Mouse (Mus musculus) stomach, postnatal 0 days (tissue): ENCODE measurements around the gene Pcdh11x. TPM values are rescaled to one million over a fixed set of nuclear protein-coding genes. Genes with fewer than 3 reads are reported as not detected.
"Not testable (repeated sequence)": the region's sequence is repeated elsewhere in the genome, so short reads cannot be mapped to it uniquely, and the experiment has no call there.

Experiments
- ATAC-seq: fragments of 200-750 bp; cut with Nextera tagmentation; 2 replicates; pipeline ENCODE4 v1.8.0; 2017; ENCODE audit not compliant: low FRiP score, low TSS enrichment
- DNase-seq: peaks from one replicate; pipeline ENCODE4 v3.0.0-alpha.2; 2016; ENCODE audit warnings: low spot score
- H3K27ac ChIP-seq: fragments of 300-500 bp; sonication (generic); replicated peaks from 2 replicates; pipeline ENCODE4 v1.5.1; 2014; ENCODE audit warnings: mild to moderate bottlenecking, control low read depth
- H3K27me3 ChIP-seq: fragments of 300-500 bp; sonication (generic); 2 replicates; pipeline ENCODE4 v1.6.1; 2014; ENCODE audit warnings: low read length; ENCODE audit not compliant: control insufficient read depth, insufficient read depth
- H3K36me3 ChIP-seq: fragments of 300-500 bp; sonication (generic); 2 replicates; pipeline ENCODE4 v1.6.1; 2014; ENCODE audit warnings: low read length, mixed read lengths; ENCODE audit not compliant: control insufficient read depth, insufficient read depth
- H3K4me1 ChIP-seq: fragments of 300-500 bp; sonication (generic); replicated peaks from 2 replicates; pipeline ENCODE4 v1.6.1; 2014; ENCODE audit warnings: antibody characterized with exemption; ENCODE audit not compliant: control insufficient read depth, insufficient read depth
- H3K4me2 ChIP-seq: fragments of 300-500 bp; sonication (generic); replicated peaks from 2 replicates; pipeline ENCODE4 v1.6.1; 2014; ENCODE audit warnings: low read depth, mild to moderate bottlenecking, control low read depth, moderate library complexity
- H3K4me3 ChIP-seq: fragments of 300-500 bp; sonication (generic); 2 replicates; pipeline ENCODE4 v1.5.1; 2014; ENCODE audit warnings: low read depth, low read length, control low read depth
- H3K9ac ChIP-seq: fragments of 300-500 bp; sonication (generic); 2 replicates; pipeline ENCODE4 v1.6.1; 2014; ENCODE audit warnings: mild to moderate bottlenecking, low read length, control low read depth, mixed read lengths
- H3K9me3 ChIP-seq: fragments of 300-500 bp; sonication (generic); 2 replicates; pipeline ENCODE4 v1.6.1; 2016; ENCODE audit warnings: low read length; ENCODE audit not compliant: control insufficient read depth
- CTCF ChIP-seq: IDR thresholded peaks from 2 replicates; pipeline ENCODE4 v1.5.1; 2016; ENCODE audit warnings: antibody characterized with exemption, low read depth, mild to moderate bottlenecking, moderate library complexity
- EP300 ChIP-seq: optimal IDR thresholded peaks from 2 replicates; pipeline ENCODE3; 2016; ENCODE audit warnings: antibody characterized with exemption
- WGBS: fragments of 180-500 bp; shearing (Covaris S2); extraction: QIAGEN DNeasy Blood & Tissue Kit; methylation state at CpG from one replicate; pipeline ENCODE4 v1.1.7; 2014; 5-methylcytosine and 5-hydroxymethylcytosine counted together
- polyA plus RNA-seq: library from polyadenylated mRNA; unstranded; fragments of >200 nt; fragmentation: Nextera tagmentation; extraction: Ambion mirVana; gene quantifications from 2 replicates; pipeline ENCODE4 v1.2.1, GENCODE M21; 2015

Pcdh11x gene
- polyA plus RNA-seq, 1 experiment from 2014 or later = 0.89 TPM

DNA sequence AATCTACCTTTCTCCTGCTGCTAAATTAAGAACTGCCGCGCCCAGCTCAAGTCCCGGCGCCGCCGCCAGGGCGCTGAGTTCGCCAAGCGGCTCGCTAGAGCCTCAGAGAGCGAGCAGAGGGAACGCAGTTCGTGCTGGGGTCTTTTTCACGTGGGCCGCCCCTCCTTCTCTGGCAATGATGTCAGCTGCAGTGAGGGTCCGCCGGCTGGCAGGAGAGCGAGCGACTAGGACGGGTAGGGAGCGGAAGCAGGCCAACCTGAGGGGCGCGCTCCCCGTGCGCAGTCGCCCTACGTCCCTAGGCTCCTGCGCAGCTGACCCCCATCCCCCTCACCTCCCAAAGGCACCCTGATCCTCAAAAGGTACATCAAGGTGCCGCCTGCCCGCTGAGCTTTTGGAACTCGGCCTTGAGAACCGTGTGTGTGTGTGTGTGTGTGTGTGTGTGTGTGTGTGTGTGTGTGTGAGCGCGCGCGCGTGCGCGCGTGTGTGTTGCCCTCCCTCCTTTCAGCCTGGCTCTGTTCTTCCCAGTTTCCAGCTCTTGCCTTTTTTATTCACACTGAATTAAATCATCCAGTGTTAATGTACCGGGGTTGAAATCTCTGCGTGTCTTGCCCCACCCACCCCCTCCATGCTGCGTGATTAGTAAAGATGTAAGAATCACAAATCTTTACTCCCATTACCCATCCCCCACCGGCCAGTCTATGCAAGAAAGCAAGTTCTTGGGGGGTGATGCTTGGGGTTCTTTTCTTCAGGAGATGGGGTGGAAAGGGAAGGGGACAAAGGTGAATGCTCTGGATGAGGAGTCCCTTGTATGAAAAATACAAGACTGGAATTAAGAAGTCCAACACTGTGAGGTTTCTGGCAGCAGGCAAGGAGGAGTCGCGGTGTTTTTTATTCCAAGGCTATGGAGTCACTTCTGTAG, 3.0 kb downstream of the Pcdh11x start:
- ATAC-seq = no peak
- H3K4me2 ChIP-seq = peak overlapping the region; percentile 52
- no peaks in the 10 kb centered on the region for H3K4me1 ChIP-seq
- peak; percentile 45 for TF ChIP-seq CTCF
- TF ChIP-seq EP300 = no peak
- H3K27ac ChIP-seq = no peak overlapping the region
- no peaks in the 10 kb centered on the region for H3K27me3 ChIP-seq
- peak; percentile 31 for DNase-seq
- H3K9me3 ChIP-seq = no peaks in the 10 kb centered on the region
- 5% methylated on average over 32 of the region's 46 CpGs for WGBS
- peak overlapping the region; percentile 44 for H3K4me3 ChIP-seq
- no peak overlapping the region for H3K9ac ChIP-seq
- no peaks in the 10 kb centered on the region for H3K36me3 ChIP-seq

DNA sequence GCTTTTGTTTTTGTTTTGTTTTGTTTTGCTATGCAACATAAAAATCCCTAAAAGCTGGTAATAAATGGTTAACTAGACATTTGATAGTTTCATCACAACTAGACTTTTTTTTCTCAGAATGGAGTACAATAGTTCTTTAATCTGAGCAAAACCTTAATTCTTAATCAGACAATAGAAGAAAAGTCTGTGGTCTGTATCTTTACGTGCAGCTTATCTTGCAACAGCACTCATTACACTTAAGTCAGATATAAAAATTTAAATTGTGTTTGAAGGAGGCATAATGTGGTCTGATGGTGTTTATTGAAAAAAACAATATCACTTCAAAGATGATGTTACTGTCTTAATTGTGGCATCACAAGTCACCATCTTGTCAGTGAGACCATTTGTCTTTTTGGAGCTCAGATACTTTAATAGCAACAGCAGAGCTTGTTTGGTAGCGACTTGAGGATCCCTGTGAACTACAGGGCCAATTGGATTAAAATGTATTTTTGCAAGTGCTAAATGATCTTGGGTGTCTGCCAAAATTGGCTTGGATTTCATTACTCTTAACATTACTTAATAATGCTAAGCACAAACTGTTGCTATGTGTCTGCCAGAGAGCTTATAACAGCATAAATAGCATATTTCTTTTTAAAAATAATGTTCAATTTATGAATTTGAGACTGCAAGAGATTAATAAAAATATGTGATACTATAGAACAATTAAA, 11.6 kb downstream of the Pcdh11x start:
- H3K4me3 ChIP-seq = no peak overlapping the region
- H3K27me3 ChIP-seq = no peaks in the 10 kb centered on the region
- no peak overlapping the region for H3K4me2 ChIP-seq
- no peaks in the 10 kb centered on the region for H3K9me3 ChIP-seq
- ATAC-seq (no peak), DNase-seq (no peak)
- H3K27ac ChIP-seq = no peak overlapping the region
- H3K9ac ChIP-seq = no peak overlapping the region
- H3K36me3 ChIP-seq = no peaks in the 10 kb centered on the region
- 40% methylated on average over 2 of the region's 2 CpGs for WGBS
- no peak for TF ChIP-seq EP300
- TF ChIP-seq CTCF = no peak
- H3K4me1 ChIP-seq = no peaks in the 10 kb centered on the region

DNA sequence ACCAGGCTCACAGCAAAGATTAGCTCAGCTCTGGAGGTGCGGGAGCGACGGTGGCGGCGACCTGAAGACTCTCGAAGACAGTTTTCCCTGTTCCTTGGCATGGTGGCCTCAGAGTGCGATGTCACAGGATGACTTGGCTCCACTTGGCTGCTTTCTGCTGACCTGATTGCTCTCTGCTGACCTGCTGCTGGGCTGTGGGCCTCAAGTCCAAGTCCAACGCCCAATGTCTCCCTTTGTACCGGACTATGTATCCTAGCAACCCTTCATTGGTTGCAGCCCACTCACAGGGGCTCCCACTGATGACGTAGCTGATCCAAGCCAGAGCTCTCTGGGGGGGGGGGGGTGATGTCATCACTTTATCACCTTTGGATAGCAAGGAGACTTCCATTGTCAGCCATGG, 22.9 kb downstream of the Pcdh11x start, which contains the start of gene H2afb3:
Gene H2afb3, minus strand, starts transcription at position 101 of the 400 bp plus-strand sequence.
- 96% methylated on average over 9 of the region's 10 CpGs for WGBS

DNA sequence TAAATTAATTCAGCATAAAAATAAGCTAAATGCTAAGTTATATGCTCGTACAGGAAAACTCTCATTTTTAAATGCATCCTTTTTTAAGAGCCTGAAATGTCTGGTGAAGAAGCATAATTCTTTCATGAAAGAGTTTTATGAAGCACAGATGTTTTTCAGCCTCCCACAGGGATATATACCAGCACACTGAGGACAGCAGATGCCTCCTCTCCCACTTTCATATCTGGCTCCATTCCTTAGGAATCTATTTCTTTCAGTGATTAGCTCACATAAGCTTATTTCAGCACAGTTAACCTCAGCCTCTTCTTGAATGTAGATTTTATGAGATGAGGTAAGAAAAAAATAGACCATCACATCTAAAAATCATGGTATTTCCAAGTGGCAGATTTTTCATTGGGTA, 176.2 kb downstream of the Pcdh11x start:
- no peak for DNase-seq
- no peak for TF ChIP-seq CTCF
- no peak for TF ChIP-seq EP300

More for the DNA sequence above, 22.9 kb downstream of the Pcdh11x start, which contains the start of gene H2afb3:
- H3K27me3 ChIP-seq, H3K9me3 ChIP-seq, H3K9ac ChIP-seq, H3K4me2 ChIP-seq, ATAC-seq, DNase-seq, H3K4me1 ChIP-seq, H3K27ac ChIP-seq, H3K36me3 ChIP-seq, H3K4me3 ChIP-seq: not testable (repeated sequence)

DNA sequence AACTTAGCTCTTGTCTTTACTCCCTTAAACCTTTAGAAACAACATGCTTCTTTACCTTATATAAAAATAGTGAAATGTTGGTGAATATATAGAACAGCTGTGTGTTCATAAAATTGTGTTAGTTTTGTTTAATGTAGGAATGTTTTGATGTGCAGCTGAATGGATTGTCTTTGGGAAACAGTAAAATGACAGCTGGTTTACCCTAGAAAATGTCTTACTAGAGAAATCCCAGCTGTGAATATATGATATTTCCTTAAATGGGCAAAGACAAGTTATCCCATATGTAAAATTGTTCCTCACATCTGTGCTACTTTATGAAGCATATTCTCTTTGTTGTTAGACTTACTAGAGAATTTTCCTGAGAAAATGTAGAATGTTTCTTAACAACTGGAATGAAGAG, 196.4 kb downstream of the Pcdh11x start:
- Histone ChIP-seq H3K27me3 (no peaks in the 10 kb centered on the region), H3K4me2 (no peak overlapping the region), H3K4me1 (no peaks in the 10 kb centered on the region), H3K36me3 (no peaks in the 10 kb centered on the region), H3K9me3 (no peaks in the 10 kb centered on the region), H3K27ac (no peak overlapping the region), H3K4me3 (no peak overlapping the region), H3K9ac (no peak overlapping the region)
- TF ChIP-seq EP300 (no peak), CTCF (no peak)
- DNase-seq (no peak), ATAC-seq (no peak)

More for the DNA sequence above, 176.2 kb downstream of the Pcdh11x start:
- WGBS = 65% methylated on average over 1 of the region's 1 CpGs
- Histone ChIP-seq H3K27ac (no peak overlapping the region), H3K36me3 (no peaks in the 10 kb centered on the region), H3K4me1 (no peaks in the 10 kb centered on the region), H3K27me3 (no peaks in the 10 kb centered on the region), H3K9ac (no peak overlapping the region), H3K4me3 (no peak overlapping the region), H3K4me2 (no peak overlapping the region), H3K9me3 (no peaks in the 10 kb centered on the region)
- no peak for ATAC-seq

DNA sequence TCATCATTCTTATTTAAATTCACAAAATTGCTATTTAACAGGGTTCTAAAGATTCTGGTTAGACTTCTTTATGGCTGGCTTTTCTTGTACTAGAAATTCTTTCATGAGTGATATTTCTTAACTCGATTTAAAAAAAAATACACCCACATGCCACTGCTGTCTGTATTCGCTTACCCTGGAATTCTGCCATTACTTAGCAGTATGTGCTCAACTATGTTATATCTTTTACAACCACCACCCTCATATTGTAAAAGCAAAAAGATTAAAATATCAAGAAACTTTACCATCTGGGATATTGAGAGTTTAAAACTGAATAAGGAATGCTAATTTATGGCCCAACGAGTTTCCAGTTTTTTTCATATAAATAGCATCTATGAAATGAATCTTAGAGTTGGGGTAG, 234.9 kb downstream of the Pcdh11x start:
- Histone ChIP-seq H3K36me3 (no peaks in the 10 kb centered on the region), H3K27ac (no peak overlapping the region), H3K27me3 (no peaks in the 10 kb centered on the region), H3K4me3 (no peak overlapping the region), H3K4me2 (no peak overlapping the region), H3K9me3 (no peaks in the 10 kb centered on the region), H3K9ac (no peak overlapping the region), H3K4me1 (no peaks in the 10 kb centered on the region)
- ATAC-seq (no peak), DNase-seq (no peak)
- TF ChIP-seq EP300 (no peak), CTCF (no peak)
- WGBS = 71% methylated on average over 3 of the region's 3 CpGs
